Mouse (Mus musculus): Measurements from ENCODE around the gene Calr4.

The Calr4 gene

DNA sequence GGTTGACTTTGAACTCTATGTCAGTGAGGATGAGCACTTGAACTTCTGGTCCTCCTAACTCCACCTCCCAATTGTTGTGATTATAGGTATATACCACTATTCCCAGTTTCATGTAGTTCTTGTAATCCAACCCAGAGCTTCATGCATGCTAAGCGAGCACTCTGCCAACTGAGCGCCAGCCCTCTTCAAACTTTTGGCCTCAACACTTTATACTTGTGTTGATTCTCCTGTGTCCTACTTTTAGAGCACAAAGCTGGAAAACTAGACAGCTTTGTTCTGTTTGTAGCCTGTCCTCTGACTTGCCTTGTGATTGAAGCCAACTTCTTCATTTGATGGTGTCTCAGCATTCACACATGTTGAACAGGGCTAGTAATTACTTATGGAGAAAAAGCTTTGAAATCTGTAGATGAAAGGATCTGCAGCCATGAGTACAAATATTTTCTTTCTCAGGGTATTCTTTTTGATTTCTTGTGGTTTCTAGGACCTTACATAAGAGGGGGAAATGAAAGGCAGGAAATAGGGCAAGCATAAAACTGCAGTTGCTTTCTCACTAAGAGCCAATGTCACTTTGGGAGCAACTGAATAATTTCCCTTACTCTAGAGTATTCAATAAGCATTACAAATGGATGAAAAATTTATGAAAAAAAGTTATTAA is 39.4 kb downstream of the Calr4 start:
- DNase-seq (ENCODE audit: low read depth, low spot score), result no peak

DNA sequence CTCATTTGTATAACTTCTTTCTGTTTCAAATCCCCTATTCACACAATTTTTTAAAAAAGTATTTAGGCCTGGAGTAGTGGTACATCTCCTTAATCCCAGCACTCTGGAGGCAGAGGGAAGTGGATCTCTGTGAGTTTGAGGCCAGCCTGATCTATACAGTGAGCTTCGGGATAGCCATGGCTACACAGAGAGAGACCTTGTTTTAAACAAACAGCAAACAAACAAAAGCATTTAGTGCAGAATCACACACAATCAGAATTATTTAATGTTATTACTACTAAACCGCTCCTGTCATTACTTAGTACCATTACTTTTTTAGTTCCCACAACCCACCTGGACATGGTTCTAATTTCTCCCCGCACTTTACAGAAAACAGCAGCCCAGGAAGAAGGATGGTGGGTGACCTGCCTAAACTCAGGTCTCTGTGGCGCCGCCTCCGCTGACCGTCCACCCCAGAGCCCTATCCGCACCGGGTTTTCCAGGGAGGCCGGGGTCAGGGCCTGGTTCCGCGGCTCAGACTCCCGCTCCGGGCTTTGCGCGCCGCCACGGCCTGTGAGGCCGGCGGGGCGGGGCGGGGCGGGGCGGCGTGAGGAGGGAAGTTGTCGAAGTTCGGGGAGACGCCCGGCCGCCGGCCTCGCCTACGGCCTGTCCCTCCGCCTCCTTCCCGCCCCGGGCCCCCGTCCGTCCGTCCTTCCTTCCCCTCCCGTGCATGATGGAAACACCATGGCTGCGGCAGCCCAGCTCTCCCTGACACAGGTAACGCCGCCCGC is 45.6 kb downstream of the Calr4 start, which contains the start of gene Eps15:
Eps15 (plus strand) TSS at position 580 of the 770 bp plus-strand sequence.
- peak; percentile 87 for DNase-seq (ENCODE audit: low read depth, low spot score)

DNA sequence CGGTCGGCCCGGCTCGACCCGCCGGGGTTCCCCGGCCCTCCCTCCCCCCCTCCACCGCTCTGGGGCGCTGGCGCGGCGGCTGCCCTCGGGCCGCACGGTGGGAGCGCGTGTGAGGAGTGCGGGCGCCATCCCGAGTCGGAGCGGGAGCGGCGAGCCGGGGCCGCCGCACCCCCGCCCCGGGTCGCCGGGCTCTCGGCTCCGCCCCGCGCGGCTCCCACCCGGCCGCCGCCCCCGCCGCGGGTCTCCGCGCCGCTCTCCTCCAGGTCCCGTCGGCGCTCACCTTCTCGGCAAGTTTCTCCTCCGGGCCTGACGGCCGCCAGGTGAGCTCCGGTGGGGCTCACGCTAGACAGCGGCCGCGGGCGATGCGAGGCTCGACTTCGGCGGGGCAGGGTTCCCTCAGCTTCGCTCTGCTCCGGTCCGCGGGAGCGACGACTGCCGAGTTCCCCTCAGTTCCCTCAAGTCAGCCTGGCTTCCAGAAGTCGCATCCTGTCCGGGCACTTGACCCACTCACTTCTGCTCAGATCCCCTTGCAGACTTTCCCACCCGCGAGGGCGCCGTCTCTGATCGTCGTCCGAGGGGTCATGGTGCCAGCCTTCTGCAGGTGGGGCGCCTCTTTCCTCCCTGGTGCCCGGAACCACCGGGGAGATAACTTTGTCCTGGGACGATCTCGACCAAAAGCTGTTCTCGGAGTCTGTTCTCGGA is 46.3 kb downstream of the Calr4 start:
- no peak for DNase-seq (ENCODE audit: low read depth, low spot score)

DNA sequence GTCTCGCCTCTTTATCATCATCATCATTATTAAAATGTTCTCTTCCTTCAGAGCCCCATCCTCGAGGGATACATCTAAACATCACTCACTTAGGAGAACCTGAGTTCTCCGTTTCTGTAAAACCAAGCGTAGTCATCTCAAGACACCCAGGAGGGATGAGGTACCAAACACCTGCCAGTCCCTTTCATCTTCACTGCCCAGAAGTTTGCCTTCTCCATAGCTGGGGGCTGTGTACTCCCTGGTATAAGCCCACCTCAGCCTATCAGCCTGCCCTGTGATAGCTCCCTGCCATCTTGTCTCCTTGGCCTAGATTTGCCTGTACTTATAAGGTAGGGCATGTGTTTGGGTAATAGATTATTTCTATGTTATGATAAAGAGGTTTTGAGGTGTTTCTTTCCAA is 46.9 kb downstream of the Calr4 start:
- DNase-seq (ENCODE audit: low read depth, low spot score), result no peak

DNA sequence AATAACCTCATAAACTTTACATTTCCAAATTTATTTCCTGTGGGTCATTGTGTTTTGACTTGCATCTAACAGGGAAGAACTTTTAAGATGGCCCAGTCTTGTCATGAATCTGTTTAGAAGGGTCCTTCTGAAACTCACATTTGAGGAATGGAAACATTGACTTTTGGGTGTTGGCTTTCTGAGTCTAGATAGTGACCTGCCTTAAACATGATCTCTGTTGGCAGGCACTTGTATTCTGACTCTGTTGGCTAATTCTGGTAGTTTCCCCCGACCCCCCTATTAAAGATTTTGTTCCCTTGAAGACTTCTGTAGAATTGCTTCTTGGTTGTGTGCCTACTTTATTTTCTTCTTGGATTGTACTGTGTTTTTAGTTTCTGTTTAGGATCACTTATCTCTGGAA is 47.7 kb downstream of the Calr4 start:
- DNase-seq (ENCODE audit: low read depth, low spot score), result no peak

DNA sequence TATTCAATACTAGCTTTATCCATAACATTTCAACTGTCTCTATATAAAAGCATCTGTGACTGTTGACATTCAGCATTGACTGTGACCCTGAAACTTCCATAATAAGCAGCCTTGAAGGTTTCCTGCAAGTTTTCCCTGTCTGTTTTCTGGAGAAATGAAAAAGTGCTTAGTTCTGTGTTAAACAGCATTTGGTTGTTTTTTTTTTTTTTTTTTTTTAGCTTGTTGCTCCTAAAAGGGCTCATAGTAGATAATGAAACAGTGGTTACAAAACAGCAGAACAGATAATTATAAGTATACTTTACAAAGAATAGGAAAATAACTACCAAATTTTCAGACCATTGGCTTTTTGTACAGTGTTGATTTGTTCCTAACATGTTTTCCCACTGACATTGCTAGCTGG is 60.3 kb downstream of the Calr4 start:
- no peak for DNase-seq (ENCODE audit: low read depth, low spot score)

DNA sequence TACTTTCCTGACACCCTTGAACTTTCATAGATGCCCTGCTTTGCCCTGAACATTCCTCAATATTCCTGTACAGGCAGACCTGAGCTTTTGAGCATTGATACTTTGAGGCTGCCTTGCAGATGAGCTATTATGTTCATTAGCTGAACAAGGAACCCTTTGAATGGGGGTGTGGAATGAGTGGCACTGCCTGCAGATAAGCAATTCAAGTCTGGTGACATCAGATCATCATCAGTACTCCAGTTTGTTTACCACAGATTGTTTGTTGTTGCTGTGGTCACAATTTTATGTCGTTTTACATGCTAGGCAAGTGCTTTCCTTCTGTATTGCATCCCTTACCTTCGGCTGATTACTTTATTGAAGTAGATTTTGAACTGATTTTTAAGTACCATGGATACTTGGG is 62.2 kb downstream of the Calr4 start:
- DNase-seq (ENCODE audit: low read depth, low spot score), result no peak

DNA sequence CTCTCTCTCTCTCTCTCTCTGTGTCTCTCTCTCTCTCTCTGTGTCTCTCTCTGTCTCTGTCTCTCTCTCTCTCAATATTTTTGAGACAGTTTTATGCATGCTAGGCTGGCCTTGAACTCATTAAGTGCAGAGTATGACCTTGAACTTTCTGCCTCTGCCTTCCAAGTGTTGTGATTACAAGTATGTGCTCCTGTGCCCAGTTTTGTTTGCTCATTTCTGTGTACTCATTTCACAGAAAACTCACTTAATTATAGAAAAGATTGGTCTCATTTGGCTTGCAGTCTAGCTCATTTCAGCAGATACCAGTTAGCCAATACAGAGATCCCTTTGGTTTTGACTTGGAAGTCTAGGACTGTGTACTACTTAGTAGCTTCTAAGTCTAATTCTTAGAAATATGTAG is 64.9 kb downstream of the Calr4 start:
- DNase-seq (ENCODE audit: low read depth, low spot score), result no peak
